In genomic region chr6:134129848-134130247, GRCm38 (mm10) we compare ENCODE assay signal across 32 mouse cellular contexts.
A peak's percentile ranks its signal among the peaks of the same experiment; 100 is the strongest.
DNase-seq lines count a peak whose midpoint lies in the region; ATAC-seq and TF ChIP-seq lines count a peak whose summit lies in the region.
"Had no signal": no experiment of that assay in that cellular context is flagged by ENCODE, and none has a peak within 500 bp of the region (broad histone marks: within the 10 kb centered on the region; RNA-seq: fewer than 3 reads in every experiment).

No protein-coding gene starts in this region.

- WGBS in lung, adult 2 months, result 61% methylated on average over 7 of the region's 7 CpGs
- WGBS in midbrain, embryonic 16.5 days, result 96% methylated on average over 7 of the region's 7 CpGs
- 96% methylated on average over 7 of the region's 7 CpGs for WGBS in cerebellum, adult 2 months

- no peak overlapping the region for H3K4me2 ChIP-seq in midbrain, embryonic 16.5 days (ENCODE audit: low read length)
- H3K4me2 ChIP-seq: embryonic facial prominence, embryonic 12.5 days; forebrain, embryonic 15.5 days; heart, embryonic 11.5 days; hindbrain, embryonic 12.5 days; limb, embryonic 13.5 days; midbrain, embryonic 13.5 days; neural tube, embryonic 15.5 days had no signal

- DNase-seq in lung, adult 18-20 months, result peak; percentile 65 to 78
- DNase-seq in lung, postnatal 14 days, result no peak
- peak; percentile 51 for DNase-seq in lung, adult 2 months
- DNase-seq in lung, postnatal 10 days, result peak; percentile 30
- DNase-seq in left cerebral cortex, adult 8-10 months (ENCODE audit: low spot score in 2 of 2), result no peak
- no peak for DNase-seq in cerebellum, adult 2 months
- DNase-seq: adrenal gland, postnatal 36 days; B cell, adult 2 months; cerebellum, adult 9-11 months; embryo, embryonic 11 days; gastrocnemius, postnatal 25 days; heart, adult 18-20 months; heart, postnatal 36 days; kidney, adult 9 months; kidney, postnatal 10 days; retina, postnatal 1 day; right cerebral cortex, postnatal 14 days had no signal

- no peak overlapping the region for H3K27ac ChIP-seq in midbrain, embryonic 16.5 days (ENCODE audit: low read length)
- H3K27ac ChIP-seq in cerebellum, adult 2 months (ENCODE audit: insufficient read depth, low read length), result no peak overlapping the region
- H3K27ac ChIP-seq: embryonic facial prominence, embryonic 12.5 days; forebrain, embryonic 10.5 days; forebrain, embryonic 15.5 days; hindbrain, embryonic 12.5 days; hindbrain, postnatal 0 days; limb, embryonic 13.5 days; midbrain, embryonic 13.5 days; neural tube, embryonic 15.5 days had no signal

- H3K27me3 ChIP-seq in midbrain, embryonic 16.5 days (ENCODE audit: control insufficient read depth, insufficient read depth, low read depth, low read length), result no peaks in the 10 kb centered on the region
- no peaks in the 10 kb centered on the region for H3K27me3 ChIP-seq in cerebellum, adult 2 months (ENCODE audit: control insufficient read depth, insufficient read depth, low read length)
- H3K27me3 ChIP-seq: CH12.LX; embryonic facial prominence, embryonic 12.5 days; forebrain, embryonic 15.5 days; hindbrain, embryonic 12.5 days; limb, embryonic 13.5 days; liver, embryonic 12.5 days; midbrain, embryonic 13.5 days; neural tube, embryonic 15.5 days; Patski had no signal

- TF ChIP-seq POLR2A in lung, adult 2 months (IDR thresholded peaks at IDR 0.05; ENCODE audit: borderline replicate concordance, extremely low read depth, low read depth, low read length), result no peak
- no peak for TF ChIP-seq POLR2A in cerebellum, adult 2 months (IDR thresholded peaks at IDR 0.05; ENCODE audit: borderline replicate concordance, insufficient read depth, low read length)

- no peaks in the 10 kb centered on the region for H3K9me3 ChIP-seq in midbrain, embryonic 16.5 days (replicated peaks; ENCODE audit: control insufficient read depth, low read length, poor library complexity, severe bottlenecking)
- H3K9me3 ChIP-seq: embryonic facial prominence, embryonic 12.5 days; forebrain, embryonic 15.5 days; hindbrain, embryonic 12.5 days; limb, embryonic 13.5 days; neural tube, embryonic 15.5 days had no signal

- H3K9ac ChIP-seq in midbrain, embryonic 16.5 days (ENCODE audit: low read depth, low read length), result no peak overlapping the region
- H3K9ac ChIP-seq: embryonic facial prominence, embryonic 12.5 days; forebrain, embryonic 15.5 days; hindbrain, embryonic 12.5 days; limb, embryonic 13.5 days; liver, embryonic 12.5 days; midbrain, embryonic 13.5 days; neural tube, embryonic 15.5 days had no signal

- peaks cover 11% of the 10 kb centered on the region for H3K4me1 ChIP-seq in lung, adult 2 months (ENCODE audit: control insufficient read depth, insufficient read depth, low read length)
- H3K4me1 ChIP-seq in midbrain, embryonic 16.5 days (ENCODE audit: control insufficient read depth, insufficient read depth, low read length), result 0 out of 2 replicates have a peak, but pooled peaks cover 2% of the 10 kb centered on the region
- H3K4me1 ChIP-seq in cerebellum, adult 2 months (ENCODE audit: control insufficient read depth, insufficient read depth, low read length), result no peaks in the 10 kb centered on the region

- TF ChIP-seq CTCF in lung, adult 2 months (IDR thresholded peaks at IDR 0.05; ENCODE audit: insufficient read depth, low read length), result no peak
- no peak for TF ChIP-seq CTCF in cerebellum, adult 2 months (IDR thresholded peaks at IDR 0.05; ENCODE audit: borderline replicate concordance, insufficient read depth, low read depth, low read length)

- no peaks in the 10 kb centered on the region for H3K36me3 ChIP-seq in midbrain, embryonic 16.5 days (ENCODE audit: control insufficient read depth, insufficient read depth, low read length)
- H3K36me3 ChIP-seq: forebrain, embryonic 15.5 days; neural tube, embryonic 15.5 days had no signal

- H3K4me3 ChIP-seq in lung, adult 2 months (replicated peaks; ENCODE audit: extremely low read depth, low read depth, low read length), result no peak overlapping the region
- H3K4me3 ChIP-seq in midbrain, embryonic 16.5 days (ENCODE audit: low read depth, low read length), result no peak overlapping the region
- no peak overlapping the region for H3K4me3 ChIP-seq in cerebellum, adult 2 months (replicated peaks; ENCODE audit: insufficient read depth, low read depth, low read length)
- H3K4me3 ChIP-seq: embryonic facial prominence, embryonic 12.5 days; forebrain, embryonic 10.5 days; forebrain, embryonic 15.5 days; hindbrain, embryonic 12.5 days; limb, embryonic 13.5 days; liver, embryonic 12.5 days; midbrain, embryonic 13.5 days; neural tube, embryonic 15.5 days had no signal

- ATAC-seq in CD4-positive, CD25-positive, alpha-beta regulatory T cell, adult 4 months, result no peak
- ATAC-seq in midbrain, embryonic 16.5 days, result no peak
- ATAC-seq: forebrain, embryonic 15.5 days; hindbrain, postnatal 0 days; intestine, embryonic 16.5 days; midbrain, embryonic 13.5 days; Patski had no signal

Comparison
In these comparisons a context has a peak if more than half of its experiments do, and no peak if none do; other contexts are left out.
1. DNase-seq: peak in lung, adult 18-20 months (2 of 2), lung, adult 2 months (single experiment) and lung, postnatal 10 days (single experiment); none in lung, postnatal 14 days (single experiment), left cerebral cortex, adult 8-10 months (0 of 2) and cerebellum, adult 2 months (0 of 2).